Mouse (Mus musculus) E14TG2a.4 (cell line): Measurements from ENCODE around the gene Trim52.

Source experiments
- CTCF ChIP-seq: conservative IDR thresholded peaks from 2 replicates; pipeline ENCODE4 v1.5.1; 2014; ENCODE audit warnings: low read length
- NANOG ChIP-seq: IDR thresholded peaks from 2 replicates; pipeline ENCODE4 v1.6.1; 2014; ENCODE audit warnings: borderline replicate concordance, low read length, mixed read lengths
- POU5F1 ChIP-seq: IDR thresholded peaks from 2 replicates; pipeline ENCODE4 v1.6.1; 2014; ENCODE audit warnings: low read length, borderline replicate concordance

DNA sequence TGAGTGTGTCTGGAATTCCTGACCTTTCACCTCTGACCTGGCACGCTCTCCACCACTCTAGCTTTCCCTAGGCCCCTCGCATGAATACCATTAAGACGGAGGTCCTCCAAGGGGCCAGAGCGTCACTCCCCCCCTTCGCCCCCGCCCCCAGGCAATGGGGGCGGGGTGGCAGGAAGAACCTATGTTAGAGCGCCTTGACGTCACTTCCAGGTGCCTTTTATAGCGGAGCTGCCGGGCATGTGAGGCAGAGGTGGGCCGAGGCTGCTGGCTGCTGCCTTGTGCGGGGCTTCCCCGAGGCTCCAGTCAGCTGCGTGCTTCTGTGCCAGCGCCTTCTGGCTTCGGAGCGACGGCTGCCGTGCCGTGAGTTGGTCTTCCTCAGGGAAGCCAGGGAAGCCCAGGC is at the start of gene Trim52:
- no peak for TF ChIP-seq CTCF
- TF ChIP-seq POU5F1: no peak
- TF ChIP-seq NANOG: no peak
